Mouse (Mus musculus): ENCODE data around the gene Hist2h3c2.

DNA sequence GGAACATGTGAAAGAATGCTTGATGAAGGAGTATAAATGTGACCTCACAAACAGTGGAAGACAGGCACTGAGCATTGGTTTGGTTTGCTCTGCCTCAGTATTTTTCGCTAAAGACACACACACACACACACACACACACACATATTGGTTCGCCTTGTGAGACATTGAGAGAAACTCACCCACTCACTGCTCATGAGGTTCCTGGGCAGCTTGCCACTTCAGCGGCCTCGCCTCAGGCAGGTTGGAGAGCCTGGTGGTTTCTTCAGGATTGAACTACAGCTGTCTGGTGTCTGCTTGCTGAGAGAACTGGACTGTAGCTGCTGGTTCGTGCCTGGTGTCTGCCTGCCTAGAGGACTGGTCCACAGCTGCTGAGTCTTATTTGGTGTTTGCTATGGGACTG is 21.3 kb upstream of the Hist2h3c2 start:
- no peak for TF ChIP-seq CTCF (IDR thresholded peaks at IDR 0.05; ENCODE audit: borderline replicate concordance, insufficient read depth, low read depth, low read length)
- no peak for TF ChIP-seq POLR2A (IDR thresholded peaks at IDR 0.05; ENCODE audit: borderline replicate concordance, insufficient read depth, low read length)

Data from cerebellum, adult 2 months (tissue).